Mouse (Mus musculus) C2C12 (cell line): ENCODE measurements around the gene Gm17387. TPM values are rescaled to one million over a fixed set of nuclear protein-coding genes. Genes with fewer than 3 reads are reported as not detected.
A peak's percentile ranks its signal among the peaks of the same experiment; 100 is the strongest.
"Not testable (repeated sequence)": the region's sequence is repeated elsewhere in the genome, so short reads cannot be mapped to it uniquely, and the experiment has no call there.

Experiments used
- H3K27me3 ChIP-seq: one replicate; pipeline ENCODE4 v1.6.1; 2011; ENCODE audit not compliant: control insufficient read depth, insufficient read depth, insufficient read length
- H3K36me3 ChIP-seq: one replicate; pipeline ENCODE4 v1.6.1; 2011; ENCODE audit not compliant: control insufficient read depth, insufficient read depth
- H3K4me3 ChIP-seq: one replicate; pipeline ENCODE4 v1.5.1; 2011; ENCODE audit warnings: mild to moderate bottlenecking, control low read depth; ENCODE audit not compliant: poor library complexity, insufficient read depth, severe bottlenecking
- H3K79me2 ChIP-seq: one replicate; pipeline ENCODE4 v1.6.1; 2011; ENCODE audit not compliant: control insufficient read depth, insufficient read depth
- H3K79me3 ChIP-seq: one replicate; pipeline ENCODE4 v1.6.1; 2011; ENCODE audit warnings: low read depth, control low read depth
- H3ac ChIP-seq: one replicate; pipeline ENCODE3; 2011; ENCODE audit warnings: low read depth; ENCODE audit not compliant: control insufficient read depth, insufficient read length
- CEBPB ChIP-seq: IDR thresholded peaks from one replicate; pipeline ENCODE4 v1.6.1; 2011; ENCODE audit warnings: low read depth, mild to moderate bottlenecking, control low read depth, moderate library complexity
- CTCF ChIP-seq: IDR thresholded peaks from one replicate; pipeline ENCODE4 v1.5.1; 2011; ENCODE audit not compliant: control insufficient read depth, insufficient read depth, insufficient read length
- FOSL1 ChIP-seq: IDR thresholded peaks from one replicate; pipeline ENCODE4 v1.8.0; 2011; ENCODE audit warnings: mild to moderate bottlenecking, low read length; ENCODE audit not compliant: poor library complexity, insufficient read depth, severe bottlenecking
- MAX ChIP-seq: IDR thresholded peaks from one replicate; pipeline ENCODE4 v1.6.1; 2011; ENCODE audit warnings: mild to moderate bottlenecking, control low read depth
- MYOD1 ChIP-seq: IDR thresholded peaks from one replicate; pipeline ENCODE4 v1.6.1; 2011; ENCODE audit warnings: low read depth; ENCODE audit not compliant: control insufficient read depth, insufficient read length
- MYOG ChIP-seq: IDR thresholded peaks from one replicate; pipeline ENCODE4 v1.6.1; 2011; ENCODE audit not compliant: control insufficient read depth, insufficient read length; ENCODE audit errors: extremely low read depth
- USF1 ChIP-seq: IDR thresholded peaks from one replicate; pipeline ENCODE4 v1.6.1; 2011; ENCODE audit warnings: low read depth, mild to moderate bottlenecking, control low read depth, moderate library complexity
- polyA plus RNA-seq: library from polyadenylated mRNA; unstranded; fragments of >200 nt; fragmentation: generic; extraction: Trizol; gene quantifications from one replicate; pipeline ENCODE4 v1.2.1, GENCODE M21; 2012; ENCODE audit warnings: missing spikeins

Gm17387 gene
- polyA plus RNA-seq, 1 experiment, result not detected

DNA sequence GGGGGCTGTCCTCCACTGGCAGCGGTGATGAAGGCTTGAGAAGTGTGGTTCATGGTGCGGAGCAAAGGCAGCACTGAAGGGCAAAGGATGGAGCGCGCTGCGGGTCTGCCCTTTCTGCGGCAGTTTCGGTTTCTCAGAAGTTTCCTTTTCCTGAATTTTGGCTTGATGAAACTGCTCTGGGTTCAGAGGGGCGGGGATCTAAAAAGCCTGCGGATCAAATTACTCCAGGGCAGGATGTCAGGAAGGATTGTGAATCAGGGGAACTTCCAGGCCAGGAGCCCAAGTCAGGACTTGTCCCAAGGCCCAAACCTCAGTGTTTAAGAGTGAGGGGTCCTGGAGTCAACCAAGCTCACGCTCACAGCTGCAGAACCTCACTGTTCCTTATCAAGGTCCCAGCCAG, 18.3 kb upstream of the Gm17387 start, which contains the start of gene Ifitm3:
Gene Ifitm3, minus strand, starts transcription at position 178 of the 400 bp plus-strand sequence.
- Histone ChIP-seq H3K27me3 (no peaks in the 10 kb centered on the region), H3K79me3 (peaks cover 11% of the 10 kb centered on the region), H3ac (peak within 1 kb of the TSS; percentile 69), H3K79me2 (peaks cover 14% of the 10 kb centered on the region), H3K4me3 (peak within 1 kb of the TSS; percentile 59), H3K36me3 (peaks cover 6% of the 10 kb centered on the region)
- TF ChIP-seq MYOD1, result no peak
- TF ChIP-seq CEBPB, result no peak
- TF ChIP-seq FOSL1, result no peak
- no peak for TF ChIP-seq MYOG
- TF ChIP-seq MAX, result no peak
- no peak for TF ChIP-seq CTCF
- no peak for TF ChIP-seq USF1

DNA sequence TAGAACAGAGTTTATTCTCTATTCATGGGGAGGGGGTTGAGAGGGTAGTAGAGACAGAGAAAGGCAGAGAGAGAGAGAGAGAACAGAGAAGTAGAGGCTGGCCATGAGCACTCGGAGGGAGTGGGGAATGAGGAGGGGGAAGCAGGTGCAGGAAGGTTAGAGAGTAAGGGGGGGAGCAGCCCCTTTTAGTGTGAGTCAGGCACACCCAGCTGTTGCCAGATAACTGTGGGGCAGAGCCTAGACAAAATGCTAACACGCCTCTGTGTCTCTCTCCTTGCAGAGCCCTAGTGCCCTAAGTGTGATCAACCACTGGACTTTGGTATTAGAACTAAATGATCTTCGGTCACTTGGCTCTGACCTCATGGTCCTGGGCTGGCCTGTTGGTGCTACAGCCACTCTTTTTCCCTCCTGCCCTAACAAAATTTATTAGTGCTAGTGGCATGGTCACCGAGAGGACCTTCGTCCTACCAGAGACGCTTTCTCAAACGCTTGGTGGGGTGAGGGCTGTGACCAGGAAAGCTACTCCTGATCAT, 17.6 kb upstream of the Gm17387 start:
- Histone ChIP-seq H3K79me2 (peaks cover 14% of the 10 kb centered on the region), H3K27me3 (no peaks in the 10 kb centered on the region), H3K4me3 (no peak overlapping the region), H3K36me3 (peaks cover 6% of the 10 kb centered on the region), H3K79me3 (peaks cover 11% of the 10 kb centered on the region), H3ac (no peak overlapping the region)
- TF ChIP-seq FOSL1 (no peak), MYOD1 (peak; percentile 69)

DNA sequence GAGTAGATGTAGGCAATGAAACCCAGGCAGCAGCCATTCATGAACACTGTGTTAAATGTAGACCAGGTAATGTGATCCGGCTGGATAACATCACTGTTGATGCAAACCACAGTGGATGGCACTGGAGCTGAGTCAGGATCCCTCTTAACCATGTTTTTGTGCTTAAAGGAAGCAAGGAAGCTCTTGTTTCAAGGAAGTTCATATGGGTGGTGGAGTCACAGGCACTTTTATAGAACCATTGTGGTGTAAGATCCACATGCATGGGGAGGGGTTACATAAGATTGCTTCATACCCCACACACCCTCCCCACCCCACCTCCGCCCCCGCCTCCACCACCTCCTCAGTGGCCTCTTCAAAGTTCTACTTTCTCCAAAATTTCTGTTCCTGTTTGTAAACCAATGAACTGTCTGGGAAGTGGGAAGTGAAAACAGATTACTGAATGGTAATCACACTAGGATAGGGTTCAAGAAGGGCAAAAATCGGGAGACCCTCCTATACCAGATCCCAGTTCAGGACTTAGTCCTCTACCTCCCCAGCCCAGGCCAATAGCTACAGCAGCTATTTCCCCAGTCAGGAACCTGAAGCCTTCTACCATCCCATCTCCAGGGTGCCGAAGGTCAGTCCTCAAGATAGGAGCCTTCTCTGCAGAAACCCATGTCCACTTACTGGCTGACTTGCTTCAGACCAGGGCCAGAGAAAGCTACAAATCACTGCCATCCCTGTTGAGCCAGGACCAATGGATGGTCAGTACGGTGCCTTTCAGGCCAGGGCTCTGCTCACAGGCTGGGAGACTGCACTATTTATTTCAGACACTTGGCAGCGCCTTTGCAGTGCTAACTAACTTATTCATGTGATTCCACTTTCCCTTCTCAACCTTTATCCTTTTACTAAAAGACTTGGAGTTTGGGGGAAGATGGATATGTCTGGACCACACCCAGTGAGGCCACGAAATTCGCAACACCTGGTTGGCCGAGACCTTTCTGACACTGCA, 11.9 kb upstream of the Gm17387 start:
- no peaks in the 10 kb centered on the region for H3K27me3 ChIP-seq
- no peaks in the 10 kb centered on the region for H3K79me2 ChIP-seq
- H3K36me3 ChIP-seq, result no peaks in the 10 kb centered on the region
- TF ChIP-seq MYOD1, result no peak
- TF ChIP-seq FOSL1, result no peak
- TF ChIP-seq CEBPB, result peak; percentile 73
- no peaks in the 10 kb centered on the region for H3K79me3 ChIP-seq
- no peak overlapping the region for H3K4me3 ChIP-seq
- no peak overlapping the region for H3ac ChIP-seq

DNA sequence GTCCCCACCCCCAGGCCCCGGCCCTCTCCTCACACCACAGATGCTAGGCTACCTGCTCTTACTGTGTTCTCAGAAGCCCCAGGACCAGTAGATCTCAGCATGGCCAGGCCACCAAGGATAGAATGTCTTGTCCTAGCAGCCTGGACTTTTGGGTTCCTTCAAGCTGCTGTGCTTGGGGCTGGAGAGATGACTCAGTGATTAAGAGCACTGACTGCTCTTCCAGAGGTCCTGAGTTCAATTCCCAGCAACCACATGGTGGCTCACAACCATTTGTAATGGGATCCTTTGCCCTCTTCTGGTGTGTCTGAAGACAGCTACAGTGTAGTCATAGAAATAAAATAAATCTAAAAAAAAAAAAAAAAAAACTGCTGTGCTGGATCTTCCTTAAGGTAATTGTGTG, 11.1 kb upstream of the Gm17387 start, which contains the start of gene Ifitm6:
Gene Ifitm6, minus strand, starts transcription at position 101 of the 400 bp plus-strand sequence.
- not testable (repeated sequence) for H3K79me3 ChIP-seq

DNA sequence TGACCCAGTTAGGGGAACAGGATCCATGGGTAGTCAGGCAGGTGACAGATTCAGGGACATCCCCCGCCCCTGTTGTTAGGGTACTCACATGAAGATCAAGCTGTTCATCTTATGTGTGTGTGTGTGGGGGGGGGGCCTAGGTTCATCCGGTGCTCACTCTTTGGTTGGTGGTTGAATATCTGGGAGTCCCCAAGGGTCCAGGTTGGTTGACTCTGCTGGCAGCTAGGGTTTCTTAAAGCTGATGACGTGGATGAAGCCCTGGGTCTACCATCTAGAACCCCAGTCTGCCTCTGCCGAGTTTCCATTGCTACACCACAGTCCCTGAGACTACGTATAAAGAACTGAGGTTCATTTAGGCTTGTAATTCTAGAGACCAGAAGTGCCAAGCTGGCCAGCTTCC, 9.9 kb upstream of the Gm17387 start:
- Histone ChIP-seq H3K79me2 (no peaks in the 10 kb centered on the region), H3K79me3 (no peaks in the 10 kb centered on the region), H3K36me3 (no peaks in the 10 kb centered on the region), H3K4me3 (no peak overlapping the region), H3K27me3 (no peaks in the 10 kb centered on the region), H3ac (no peak overlapping the region)
- TF ChIP-seq CTCF (no peak), MYOD1 (no peak), MYOG (no peak), MAX (no peak), USF1 (no peak), CEBPB (no peak), FOSL1 (no peak)

More for the DNA sequence above, 11.1 kb upstream of the Gm17387 start, which contains the start of gene Ifitm6:
- not testable (repeated sequence) for H3K36me3 ChIP-seq, H3K4me3 ChIP-seq, H3K27me3 ChIP-seq, H3K79me2 ChIP-seq, H3ac ChIP-seq
